Mouse (Mus musculus) T-helper 2 cell (primary cell): ENCODE measurements around the gene Ago4.

Experiments
- in situ Hi-C: fragments of 300-600 bp; cut with MboI, MseI; formaldehyde crosslinking; loops from one replicate; pipeline ENCODE4 v1.15.1; 2025; ENCODE audit warnings: high pct_unique_total_duplicates

Gene Ago4

DNA sequence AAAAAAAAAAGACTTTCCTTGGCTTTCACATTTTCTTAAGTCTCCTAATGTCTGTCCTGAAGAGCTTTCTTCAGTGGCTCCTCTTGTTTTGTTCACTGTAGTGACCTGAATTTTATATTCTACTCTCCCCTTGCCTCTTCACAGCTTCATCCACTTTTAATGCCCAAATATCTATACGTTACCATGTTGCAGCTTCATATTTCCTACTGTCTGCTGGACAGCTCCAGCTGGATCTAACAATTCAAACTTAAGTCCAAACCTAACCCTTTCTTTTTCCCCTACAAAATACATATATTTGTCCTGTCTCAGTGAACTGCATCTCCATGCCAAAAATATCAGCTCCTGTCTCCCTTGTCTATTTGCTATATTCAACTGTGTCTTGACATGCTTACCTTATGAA lies 63.9 kb downstream of the Ago4 start:
- in situ Hi-C loops = no loop called here

DNA sequence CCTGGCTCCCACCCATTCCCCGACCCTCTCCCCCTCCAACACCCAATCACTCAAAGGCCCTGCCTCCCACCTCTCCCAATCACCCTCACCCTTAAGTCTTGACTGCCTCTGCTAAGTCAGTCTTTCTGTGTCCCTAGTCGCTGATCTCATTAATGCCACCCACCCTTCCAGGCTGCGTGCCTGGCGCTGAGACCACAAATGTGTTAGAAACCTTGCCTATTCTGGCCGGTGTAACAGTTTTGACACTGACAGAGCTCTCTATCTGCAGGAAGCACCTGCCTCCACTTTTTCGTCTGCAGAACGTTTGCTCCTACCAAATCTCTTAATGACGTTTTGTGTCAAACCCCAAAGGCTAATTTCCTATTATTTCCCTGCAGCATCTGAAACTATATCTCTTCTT lies 64.3 kb downstream of the Ago4 start:
- in situ Hi-C loops = no loop called here

DNA sequence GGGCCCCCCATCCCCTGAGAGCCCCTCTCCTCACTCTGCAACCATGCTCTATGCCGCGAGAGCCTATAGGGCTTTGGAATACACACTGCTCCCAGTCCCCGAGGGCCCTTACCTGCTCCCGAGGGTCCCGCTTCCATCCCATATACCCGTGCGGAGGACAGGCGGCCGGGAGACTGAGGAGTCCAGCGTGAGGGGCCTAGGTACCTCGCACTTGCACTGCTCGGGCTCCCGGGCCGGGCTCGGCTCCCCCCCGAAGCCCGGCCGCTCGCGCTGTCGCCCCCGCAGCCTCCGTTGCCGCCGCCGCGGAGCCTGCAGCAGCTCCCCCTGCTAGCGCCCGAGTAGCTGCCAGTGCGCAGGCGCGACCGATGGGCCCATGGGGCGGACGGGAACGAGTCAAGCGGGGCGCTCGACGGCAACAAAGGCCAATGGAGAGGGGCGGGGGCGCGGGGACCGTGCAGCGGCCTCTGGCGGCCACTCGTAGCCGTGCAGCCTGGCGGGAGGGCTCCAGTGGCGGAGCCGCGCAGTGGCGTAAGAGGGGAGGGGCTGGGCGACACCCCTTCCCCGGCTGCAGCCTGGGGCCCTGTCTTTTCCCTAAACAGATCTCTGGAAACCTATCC lies 64.9 kb downstream of the Ago4 start, which contains the start of gene Ago1:
Gene Ago1 (minus strand): TSS at position 299 of the 617 bp plus-strand sequence.
- in situ Hi-C loops = no loop called here

- in situ Hi-C loops = no loop called here
Measured at GRCm38 (mm10) chr4:126467721-126468284, 65.5 kb downstream of the Ago4 start.

DNA sequence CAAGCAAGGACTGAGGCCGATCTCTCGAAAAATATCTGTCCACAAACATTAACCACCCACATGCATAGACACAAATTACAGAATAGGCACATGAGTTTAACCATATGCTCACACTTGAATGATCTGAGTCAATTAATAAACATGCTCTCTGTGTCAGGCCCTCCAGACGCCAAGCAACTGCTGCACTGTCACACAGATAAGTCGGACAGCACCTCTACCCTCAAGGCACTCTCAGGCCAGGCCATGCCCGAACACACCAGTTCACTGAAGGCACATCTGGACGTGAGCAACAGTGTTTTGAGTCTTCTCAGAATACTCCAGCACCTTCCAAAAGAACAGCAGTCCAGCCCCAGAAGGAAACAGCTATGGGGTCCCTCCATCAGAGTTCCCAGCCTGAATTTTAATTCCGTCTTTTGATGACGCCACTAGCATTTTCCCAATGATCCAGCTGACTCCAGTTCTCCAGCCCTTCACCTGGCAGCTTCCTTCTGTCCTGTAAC lies 67.0 kb downstream of the Ago4 start:
- in situ Hi-C loops = no loop called here

- in situ Hi-C loops = no loop called here
Measured at GRCm38 (mm10) chr4:126465843-126466242, 67.4 kb downstream of the Ago4 start.

GRCm38 (mm10) chr4:126464892-126465235 lies 68.4 kb downstream of the Ago4 start:
- in situ Hi-C loops = no loop called here

- in situ Hi-C loops = no loop called here
Measured at GRCm38 (mm10) chr4:126464189-126464891, 68.9 kb downstream of the Ago4 start.

GRCm38 (mm10) chr4:126455441-126455840 lies 77.8 kb downstream of the Ago4 start:
- in situ Hi-C loops = no loop called here

GRCm38 (mm10) chr4:126454547-126455254 lies 78.6 kb downstream of the Ago4 start:
- in situ Hi-C loops = no loop called here

GRCm38 (mm10) chr4:126450268-126450667 lies 83.0 kb downstream of the Ago4 start:
- in situ Hi-C loops = no loop called here

DNA sequence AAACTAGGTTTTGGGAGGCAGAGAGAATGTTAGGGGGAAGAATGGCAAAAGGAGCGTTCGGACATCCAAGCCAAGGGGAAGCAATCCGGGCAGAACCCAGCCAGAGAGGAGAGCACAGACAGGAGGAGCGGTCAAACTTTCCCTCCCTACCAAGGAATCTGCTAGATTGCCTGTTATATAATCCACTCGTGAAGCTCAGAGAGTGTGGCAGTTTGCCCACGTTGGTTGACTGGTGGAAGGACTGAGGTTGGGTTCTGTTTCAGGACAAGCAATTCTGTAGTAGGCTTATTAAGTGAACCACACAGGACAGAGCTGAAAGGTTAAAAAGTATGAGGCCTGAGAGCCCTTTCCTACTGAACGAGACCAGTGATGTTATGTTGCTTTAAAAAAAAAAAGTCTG lies 86.1 kb downstream of the Ago4 start:
- in situ Hi-C loops = no loop called here

GRCm38 (mm10) chr4:126444528-126444927 lies 88.7 kb downstream of the Ago4 start:
- in situ Hi-C loops = no loop called here
